Mouse (Mus musculus) G1E (cell line): Measurements from ENCODE around the gene Ugt8a.

Experiments used
- CTCF ChIP-seq: IDR thresholded peaks from 2 replicates; pipeline ENCODE4 v1.5.1; 2012; ENCODE audit warnings: low read depth, low read length, inconsistent platforms, mixed read lengths
- GATA1 ChIP-seq: IDR thresholded peaks from 2 replicates; pipeline ENCODE4 v1.6.1; 2012; ENCODE audit warnings: borderline replicate concordance, low read length, inconsistent platforms, mixed read lengths
- TAL1 ChIP-seq: conservative IDR thresholded peaks from 2 replicates; pipeline ENCODE4 v1.6.1; 2012; ENCODE audit warnings: low read depth, low read length, inconsistent platforms, mixed read lengths

DNA sequence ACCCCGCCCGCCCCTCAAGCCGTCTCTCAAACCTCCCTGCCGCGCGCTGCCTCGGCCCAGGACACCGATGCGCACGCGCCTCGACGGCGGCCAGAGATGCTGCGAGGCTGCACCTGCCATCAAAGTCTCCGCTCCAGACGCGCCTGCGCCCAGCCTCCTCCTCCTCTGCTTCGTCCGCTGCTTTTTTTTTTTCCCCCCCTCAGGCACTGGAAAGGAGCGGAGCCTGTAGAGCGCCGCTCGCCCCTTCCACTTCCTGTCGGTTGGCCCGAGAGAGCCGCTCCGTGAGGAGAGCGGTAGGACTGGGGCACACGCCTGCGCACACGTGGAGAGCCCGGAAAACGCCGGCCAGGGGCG is 314 bp upstream of the Ugt8a start:
- TF ChIP-seq TAL1 = no peak
- no peak for TF ChIP-seq GATA1
- no peak for TF ChIP-seq CTCF
